Mouse (Mus musculus): ENCODE results near the gene Actr1b. TPM values are rescaled to one million over a fixed set of nuclear protein-coding genes. Genes with fewer than 3 reads are reported as not detected.

Actr1b gene
- total and polyA plus RNA-seq, 3 experiments: 89.8 to 98.1 (median 94.8) TPM

- Histone ChIP-seq H3K27me3 (ENCODE audit: control insufficient read depth, insufficient read depth, low read length) (no peaks in the 10 kb centered on the region), H3K9ac (ENCODE audit: low read depth, low read length) (no peak overlapping the region), H3K79me2 (replicated peaks; ENCODE audit: control insufficient read depth, insufficient read depth, low read length) (no peaks in the 10 kb centered on the region), H3K36me3 (ENCODE audit: control insufficient read depth, insufficient read depth, low read length) (no peaks in the 10 kb centered on the region), H3K4me3 (no peak overlapping the region), H3K4me1 (ENCODE audit: control insufficient read depth, insufficient read depth, low read length) (no peaks in the 10 kb centered on the region), H3K27ac (no peak overlapping the region)
- intact Hi-C loops (cut with DNase I): no loop called here
- 85% methylated on average over 5 of the region's 5 CpGs for WGBS
- TF ChIP-seq POLR2A (IDR thresholded peaks at IDR 0.05; ENCODE audit: insufficient read depth, low read depth, low read length) (no peak), CTCF (IDR thresholded peaks at IDR 0.05) (no peak), EP300 (IDR thresholded peaks at IDR 0.05; ENCODE audit: insufficient read depth, low read depth, low read length) (no peak)
- no peak for DNase-seq
These were observed 59.2 kb downstream of the Actr1b start for GRCm38 (mm10) chr1:36655039-36655438.

Small RNA genes lying within 50 kb of the gene (microRNA-seq; reads per million reads assigned to microRNA genes)
- 0 reads per million in 2 experiments for gene Gm24133

Other genes with a start within 250 kb of the Actr1b start
- 1 to 10 TPM; 4.4 to 4.6 TPM for gene Cnnm4, start 242.8 kb downstream of the Actr1b start, total RNA-seq (2021)
- gene Cnnm4, start 242.8 kb downstream of the Actr1b start, polyA plus RNA-seq (2012; rRNA removed): 3.9 and 4.4 TPM in 2 replicates
- 10 to 100 TPM; 11.1 to 15.1 TPM for gene Cnnm3, start 202.6 kb downstream of the Actr1b start, total RNA-seq (2021)
- gene Cnnm3, start 202.6 kb downstream of the Actr1b start, polyA plus RNA-seq (2012; rRNA removed): 14.1 and 15.6 TPM in 2 replicates
- 100 to 1,000 TPM; 310 to 338 TPM for gene Ankrd23, start 177.5 kb downstream of the Actr1b start, total RNA-seq (2021)
- gene Ankrd23, start 177.5 kb downstream of the Actr1b start, polyA plus RNA-seq (2012; rRNA removed): 397 and 412 TPM in 2 replicates
- 100 to 1,000 TPM; 148 to 172 TPM for gene Gm42417, start 175.0 kb downstream of the Actr1b start, total RNA-seq (2021)
- 0.09 TPM in 1 of 2 replicates, not detected in the other for gene Gm42417, start 175.0 kb downstream of the Actr1b start, polyA plus RNA-seq (2012; rRNA removed)
- 1 to 10 TPM; 6.2 to 6.3 TPM for gene Ankrd39, start 167.0 kb downstream of the Actr1b start, total RNA-seq (2021)
- 11.1 TPM in 2 replicates for gene Ankrd39, start 167.0 kb downstream of the Actr1b start, polyA plus RNA-seq (2012; rRNA removed)
- gene Sema4c, start 156.1 kb downstream of the Actr1b start, total RNA-seq (2021): 10 to 100 TPM; 10.6 to 11.1 TPM
- gene Sema4c, start 156.1 kb downstream of the Actr1b start, polyA plus RNA-seq (2012; rRNA removed): 12.7 and 15.2 TPM in 2 replicates
- gene Fam178b, start 31.2 kb downstream of the Actr1b start, total RNA-seq (2021): under 1 TPM in 1 of 2 experiments, not detected in 1; 0.39 TPM
- gene Fam178b, start 31.2 kb downstream of the Actr1b start, polyA plus RNA-seq (2012; rRNA removed): 0.80 and 1.5 TPM in 2 replicates
- gene Cox5b, start 23.0 kb downstream of the Actr1b start, total RNA-seq (2021): 1,000 to 10,000 TPM; 2,054 to 2,380 TPM
- gene Cox5b, start 23.0 kb downstream of the Actr1b start, polyA plus RNA-seq (2012; rRNA removed): 1,765 and 1,963 TPM in 2 replicates
- gene 4933424G06Rik, start 4.3 kb downstream of the Actr1b start, total RNA-seq (2021): not detected
- not detected in 2 replicates for gene 4933424G06Rik, start 4.3 kb downstream of the Actr1b start, polyA plus RNA-seq (2012; rRNA removed)
- gene Zap70, start 47.4 kb upstream of the Actr1b start, total RNA-seq (2021): under 1 TPM; 0.32 to 0.34 TPM
- 0.47 TPM in 2 replicates for gene Zap70, start 47.4 kb upstream of the Actr1b start, polyA plus RNA-seq (2012; rRNA removed)
- gene Tmem131, start 229.2 kb upstream of the Actr1b start, total RNA-seq (2021): 10 to 100 TPM; 28.1 to 30.0 TPM
- gene Tmem131, start 229.2 kb upstream of the Actr1b start, polyA plus RNA-seq (2012; rRNA removed): 13.0 and 17.0 TPM in 2 replicates